ENCODE assay signal across 21 mouse cellular contexts in genomic region chr7:110114699-110115098, GRCm38 (mm10). TPM values are rescaled to one million over a fixed set of nuclear protein-coding genes. Genes with fewer than 3 reads are reported as not detected.
DNase-seq lines count a peak whose midpoint lies in the region; ATAC-seq and TF ChIP-seq lines count a peak whose summit lies in the region.
"Had no signal": no experiment of that assay in that cellular context is flagged by ENCODE, and none has a peak within 500 bp of the region (broad histone marks: within the 10 kb centered on the region; RNA-seq: fewer than 3 reads in every experiment).

No protein-coding gene starts in this region.

- no peak overlapping the region for H3K27ac ChIP-seq in embryonic facial prominence, embryonic 11.5 days (replicated peaks; ENCODE audit: low read depth, low read length)
- H3K27ac ChIP-seq in embryonic facial prominence, embryonic 10.5 days (replicated peaks): no peak overlapping the region
- peak overlapping the region; percentile 86 for H3K27ac ChIP-seq in macrophage
- H3K27ac ChIP-seq in kidney, embryonic 14.5 days (ENCODE audit: low read depth, low read length): no peak overlapping the region
- H3K27ac ChIP-seq in midbrain, postnatal 0 days (ENCODE audit: low read depth, low read length): no peak overlapping the region
- H3K27ac ChIP-seq: forebrain, embryonic 15.5 days; heart, adult 2 months; hindbrain, embryonic 15.5 days; liver, embryonic 15.5 days; stomach, embryonic 15.5 days had no signal

- H3K36me3 ChIP-seq in embryonic facial prominence, embryonic 11.5 days (replicated peaks; ENCODE audit: control insufficient read depth, insufficient read depth, low read depth, low read length): no peaks in the 10 kb centered on the region
- no peaks in the 10 kb centered on the region for H3K36me3 ChIP-seq in embryonic facial prominence, embryonic 10.5 days (replicated peaks)
- no peaks in the 10 kb centered on the region for H3K36me3 ChIP-seq in C2C12 (ENCODE audit: control insufficient read depth, insufficient read depth)
- H3K36me3 ChIP-seq in macrophage (ENCODE audit: inconsistent target): no peaks in the 10 kb centered on the region
- H3K36me3 ChIP-seq in kidney, embryonic 14.5 days (ENCODE audit: control insufficient read depth, insufficient read depth, low read length): no peaks in the 10 kb centered on the region
- H3K36me3 ChIP-seq in midbrain, postnatal 0 days (ENCODE audit: insufficient read depth, low read length): no peaks in the 10 kb centered on the region
- H3K36me3 ChIP-seq: forebrain, embryonic 15.5 days; hindbrain, embryonic 15.5 days; liver, embryonic 15.5 days; stomach, embryonic 15.5 days had no signal

- no peak overlapping the region for H3K4me2 ChIP-seq in embryonic facial prominence, embryonic 11.5 days (ENCODE audit: low read depth, low read length)
- no peak overlapping the region for H3K4me2 ChIP-seq in kidney, embryonic 14.5 days (replicated peaks; ENCODE audit: low read depth, low read length)
- no peak overlapping the region for H3K4me2 ChIP-seq in midbrain, postnatal 0 days (ENCODE audit: low read depth, low read length, poor library complexity, severe bottlenecking)
- H3K4me2 ChIP-seq: forebrain, embryonic 15.5 days; hindbrain, embryonic 15.5 days; liver, embryonic 15.5 days; stomach, embryonic 15.5 days had no signal

- 26% methylated on average over 5 of the region's 5 CpGs for WGBS in embryonic facial prominence, embryonic 11.5 days
- 41% methylated on average over 5 of the region's 5 CpGs for WGBS in embryonic facial prominence, embryonic 10.5 days
- WGBS in macrophage (ENCODE audit: missing documents): 49% methylated on average over 5 of the region's 5 CpGs
- 37% methylated on average over 5 of the region's 5 CpGs for WGBS in kidney, embryonic 14.5 days
- WGBS in midbrain, postnatal 0 days: 69% methylated on average over 5 of the region's 5 CpGs

- H3K79me2 ChIP-seq in C2C12 (ENCODE audit: control insufficient read depth, insufficient read depth) (no peaks in the 10 kb centered on the region), macrophage (ENCODE audit: inconsistent target) (no peaks in the 10 kb centered on the region)

- peak; percentile 45 for DNase-seq in embryonic facial prominence, embryonic 11.5 days (ENCODE audit: low spot score)
- DNase-seq in embryonic facial prominence, embryonic 10.5 days (ENCODE audit: low spot score): no peak
- DNase-seq in embryo, embryonic 10.5 days (ENCODE audit: low spot score): peak; percentile 43
- no peak for DNase-seq in right cerebral cortex, postnatal 36 days (ENCODE audit: low spot score in 2 of 2)
- no peak for DNase-seq in midbrain, postnatal 0 days (ENCODE audit: low spot score)
- DNase-seq: adrenal gland, postnatal 25 days; B cell, adult 2 months; cerebellum, postnatal 10 days; heart, adult 2 months; heart, postnatal 10 days; kidney, postnatal 14 days; layer of hippocampus, adult 9-11 months; midbrain, embryonic 14.5 days had no signal

- ATAC-seq in embryonic facial prominence, embryonic 11.5 days (replicated peaks; ENCODE audit: insufficient number of reproducible peaks, low FRiP score, low TSS enrichment, low read depth): no peak
- no peak for ATAC-seq in kidney, embryonic 14.5 days (ENCODE audit: low FRiP score, low TSS enrichment)
- no peak for ATAC-seq in midbrain, postnatal 0 days (ENCODE audit: low FRiP score)
- ATAC-seq: forebrain, embryonic 15.5 days; intestine, postnatal 0 days had no signal

- H3K9ac ChIP-seq in embryonic facial prominence, embryonic 11.5 days (replicated peaks; ENCODE audit: low read length): no peak overlapping the region
- H3K9ac ChIP-seq in kidney, embryonic 14.5 days (ENCODE audit: low read depth, low read length): no peak overlapping the region
- H3K9ac ChIP-seq in midbrain, postnatal 0 days (replicated peaks; ENCODE audit: low read length, poor library complexity, severe bottlenecking): no peak overlapping the region
- H3K9ac ChIP-seq: forebrain, embryonic 15.5 days; hindbrain, embryonic 15.5 days; liver, embryonic 15.5 days; stomach, embryonic 15.5 days had no signal

- H3K4me3 ChIP-seq in embryonic facial prominence, embryonic 11.5 days (ENCODE audit: low read depth, low read length): no peak overlapping the region
- no peak overlapping the region for H3K4me3 ChIP-seq in embryonic facial prominence, embryonic 10.5 days
- H3K4me3 ChIP-seq in C2C12 (ENCODE audit: insufficient read depth, poor library complexity, severe bottlenecking) (no peak overlapping the region), macrophage (ENCODE audit: inconsistent target) (no peak overlapping the region)
- no peak overlapping the region for H3K4me3 ChIP-seq in kidney, embryonic 14.5 days (ENCODE audit: low read length)
- H3K4me3 ChIP-seq in midbrain, postnatal 0 days (ENCODE audit: low read depth, low read length): no peak overlapping the region
- H3K4me3 ChIP-seq: forebrain, embryonic 15.5 days; heart, adult 2 months; hindbrain, embryonic 15.5 days; liver, embryonic 15.5 days; stomach, embryonic 15.5 days had no signal

- no peaks in the 10 kb centered on the region for H3K9me3 ChIP-seq in embryonic facial prominence, embryonic 11.5 days (replicated peaks; ENCODE audit: control insufficient read depth, low read length)
- H3K9me3 ChIP-seq in embryonic facial prominence, embryonic 10.5 days: no peaks in the 10 kb centered on the region
- no peaks in the 10 kb centered on the region for H3K9me3 ChIP-seq in kidney, embryonic 14.5 days (ENCODE audit: control insufficient read depth, low read length)
- no peaks in the 10 kb centered on the region for H3K9me3 ChIP-seq in midbrain, postnatal 0 days (ENCODE audit: low read length)
- H3K9me3 ChIP-seq: forebrain, embryonic 15.5 days; hindbrain, embryonic 15.5 days; liver, embryonic 15.5 days; stomach, embryonic 15.5 days had no signal

- no peak overlapping the region for H3ac ChIP-seq in C2C12 (ENCODE audit: control insufficient read depth, insufficient read length, low read depth)

- no peaks in the 10 kb centered on the region for H3K4me1 ChIP-seq in embryonic facial prominence, embryonic 11.5 days (ENCODE audit: control insufficient read depth, insufficient read depth, low read length)
- H3K4me1 ChIP-seq in embryonic facial prominence, embryonic 10.5 days: peaks cover 11% of the 10 kb centered on the region
- no peaks in the 10 kb centered on the region for H3K4me1 ChIP-seq in kidney, embryonic 14.5 days (ENCODE audit: control insufficient read depth, insufficient read depth, low read length)
- H3K4me1 ChIP-seq in midbrain, postnatal 0 days (ENCODE audit: insufficient read depth, low read length): no peaks in the 10 kb centered on the region
- H3K4me1 ChIP-seq: hindbrain, embryonic 15.5 days; stomach, embryonic 15.5 days had no signal

- no peaks in the 10 kb centered on the region for H3K79me3 ChIP-seq in C2C12 (ENCODE audit: low read depth)

- TF ChIP-seq CTCF in C2C12 (IDR thresholded peaks at IDR 0.05; ENCODE audit: control insufficient read depth, insufficient read depth, insufficient read length): no peak
- no peak for TF ChIP-seq CTCF in midbrain, postnatal 0 days (IDR thresholded peaks at IDR 0.05)

- no peaks in the 10 kb centered on the region for H3K27me3 ChIP-seq in embryonic facial prominence, embryonic 11.5 days (ENCODE audit: control insufficient read depth, insufficient read depth, low read length)
- no peaks in the 10 kb centered on the region for H3K27me3 ChIP-seq in embryonic facial prominence, embryonic 10.5 days (replicated peaks; ENCODE audit: low read depth, poor library complexity, severe bottlenecking)
- no peaks in the 10 kb centered on the region for H3K27me3 ChIP-seq in C2C12 (ENCODE audit: control insufficient read depth, insufficient read depth, insufficient read length)
- no peaks in the 10 kb centered on the region for H3K27me3 ChIP-seq in kidney, embryonic 14.5 days (ENCODE audit: control insufficient read depth, insufficient read depth, low read length)
- H3K27me3 ChIP-seq in midbrain, postnatal 0 days (ENCODE audit: insufficient read depth, low read length): no peaks in the 10 kb centered on the region
- H3K27me3 ChIP-seq: forebrain, embryonic 15.5 days; hindbrain, embryonic 15.5 days; liver, embryonic 15.5 days; stomach, embryonic 15.5 days had no signal

TF ChIP-seq in C2C12, 6 proteins besides CTCF, POLR2A, EP300 and RAD21 (continues in another document):
- peak; percentile 82 for TF ChIP-seq MAX (IDR thresholded peaks at IDR 0.05)
- TF ChIP-seq USF1 (IDR thresholded peaks at IDR 0.05; ENCODE audit: low read depth): peak; percentile 84
- TF ChIP-seq MYOD1 (IDR thresholded peaks at IDR 0.05; ENCODE audit: control insufficient read depth, insufficient read length, low read depth): peak; percentile 47
- TF ChIP-seq CEBPB (IDR thresholded peaks at IDR 0.05; ENCODE audit: low read depth): no peak

RNA-seq across cellular contexts. Expression of gene Wee1, which starts 7.1 kb away (rescaled TPM):
- 37.7 and 42.7 TPM in 2 replicates for polyA plus RNA-seq in embryonic facial prominence, embryonic 11.5 days (2014; fragmentation: Nextera tagmentation; extraction: Ambion mirVana)
- polyA plus RNA-seq in embryonic facial prominence, embryonic 10.5 days (2016; fragmentation: Nextera tagmentation; extraction: Ambion mirVana): 28.6 and 29.4 TPM in 2 replicates
- polyA plus RNA-seq in C2C12 (2012; fragmentation: generic; extraction: Trizol) (15.8 TPM), macrophage (2018) (6.0 to 21.4 TPM (median 10.7 TPM) in 3 replicates)
- 1 to 10 TPM in 25 of 26 experiments, under 1 TPM in 1; 0.83 to 9.7 (median 3.1) TPM for total RNA-seq in macrophage (2018; cell fraction: chromatin; rRNA removed)
- total RNA-seq in macrophage (2018; cell fraction: cytosol; rRNA removed): 10 to 100 TPM in 5 of 26 experiments, 1 to 10 TPM in 21; 3.3 to 13.9 (median 7.7) TPM
- total RNA-seq in macrophage (2018; cell fraction: nucleus; rRNA removed): 10 to 100 TPM in 3 of 26 experiments, 1 to 10 TPM in 23; 3.3 to 20.2 (median 5.0) TPM
- 29.4 and 35.7 TPM in 2 replicates for polyA plus RNA-seq in kidney, embryonic 14.5 days (2014; fragmentation: Nextera tagmentation; extraction: Ambion mirVana)
- 4.1 and 5.1 TPM in 2 replicates for total RNA-seq in midbrain, postnatal 0 days (2014; rRNA removed)
- 3.6 and 3.7 TPM in 2 replicates for polyA plus RNA-seq in midbrain, postnatal 0 days (2015; fragmentation: Nextera tagmentation; extraction: Ambion mirVana)

RNA-seq across cellular contexts. Expression of gene Zfp143, which starts 53.7 kb away (rescaled TPM):
- 27.5 and 28.3 TPM in 2 replicates for polyA plus RNA-seq in embryonic facial prominence, embryonic 11.5 days (2014; fragmentation: Nextera tagmentation; extraction: Ambion mirVana)
- polyA plus RNA-seq in embryonic facial prominence, embryonic 10.5 days (2016; fragmentation: Nextera tagmentation; extraction: Ambion mirVana): 26.1 and 26.8 TPM in 2 replicates
- polyA plus RNA-seq in C2C12 (2012; fragmentation: generic; extraction: Trizol) (7.5 TPM), macrophage (2018) (9.7 to 17.2 TPM (median 11.3 TPM) in 3 replicates)
- total RNA-seq in macrophage (2018; cell fraction: chromatin; rRNA removed): 10 to 100 TPM in 24 of 26 experiments, 1 to 10 TPM in 2; 4.6 to 27.2 (median 20.6) TPM
- total RNA-seq in macrophage (2018; cell fraction: cytosol; rRNA removed): 10 to 100 TPM in 20 of 26 experiments, 1 to 10 TPM in 6; 6.5 to 14.9 (median 11.1) TPM
- 10 to 100 TPM in 22 of 26 experiments, 1 to 10 TPM in 4; 7.5 to 25.9 (median 17.0) TPM for total RNA-seq in macrophage (2018; cell fraction: nucleus; rRNA removed)
- 16.3 and 22.1 TPM in 2 replicates for polyA plus RNA-seq in kidney, embryonic 14.5 days (2014; fragmentation: Nextera tagmentation; extraction: Ambion mirVana)
- total RNA-seq in midbrain, postnatal 0 days (2014; rRNA removed): 6.7 and 8.6 TPM in 2 replicates
- polyA plus RNA-seq in midbrain, postnatal 0 days (2015; fragmentation: Nextera tagmentation; extraction: Ambion mirVana): 4.9 and 5.8 TPM in 2 replicates

Comparison
In these comparisons a context has a peak if more than half of its experiments do, and no peak if none do; other contexts are left out.
1. DNase-seq: peak in embryonic facial prominence, embryonic 11.5 days (single experiment) and embryo, embryonic 10.5 days (single experiment); none in embryonic facial prominence, embryonic 10.5 days (single experiment), right cerebral cortex, postnatal 36 days (0 of 2) and midbrain, postnatal 0 days (single experiment).